Mouse (Mus musculus) limb, embryonic 12.5 days (tissue): ENCODE data around the gene 2900011O08Rik. TPM values are rescaled to one million over a fixed set of nuclear protein-coding genes. Genes with fewer than 3 reads are reported as not detected.
"Not testable (repeated sequence)": the region's sequence is repeated elsewhere in the genome, so short reads cannot be mapped to it uniquely, and the experiment has no call there.

Experiments
- ATAC-seq: fragments of 200-750 bp; cut with Nextera tagmentation; 2 replicates; pipeline ENCODE4 v1.8.0; 2017; ENCODE audit warnings: low read depth, moderate TSS enrichment; ENCODE audit not compliant: insufficient number of reproducible peaks, insufficient read depth, low FRiP score, low TSS enrichment
- H3K27ac ChIP-seq: fragments of 300-500 bp; sonication (generic); 2 replicates; pipeline ENCODE4 v1.5.1; 2016; ENCODE audit warnings: mild to moderate bottlenecking, moderate library complexity
- H3K27me3 ChIP-seq: fragments of 300-500 bp; sonication (generic); 2 replicates; pipeline ENCODE4 v1.6.1; 2016; ENCODE audit warnings: mild to moderate bottlenecking, moderate library complexity
- H3K36me3 ChIP-seq: fragments of 300-500 bp; sonication (generic); 2 replicates; pipeline ENCODE4 v1.6.1; 2016; ENCODE audit warnings: mild to moderate bottlenecking, moderate library complexity
- H3K4me1 ChIP-seq: fragments of 300-500 bp; sonication (generic); replicated peaks from 2 replicates; pipeline ENCODE4 v1.6.1; 2016
- H3K4me2 ChIP-seq: fragments of 300-500 bp; sonication (generic); 2 replicates; pipeline ENCODE4 v1.6.1; 2016; ENCODE audit warnings: mild to moderate bottlenecking, moderate library complexity
- H3K4me3 ChIP-seq: fragments of 300-500 bp; sonication (generic); replicated peaks from 2 replicates; pipeline ENCODE4 v1.5.1; 2016; ENCODE audit warnings: mild to moderate bottlenecking
- H3K9ac ChIP-seq: fragments of 300-500 bp; sonication (generic); replicated peaks from 2 replicates; pipeline ENCODE4 v1.6.1; 2016; ENCODE audit warnings: mild to moderate bottlenecking, moderate library complexity
- H3K9me3 ChIP-seq: fragments of 300-500 bp; sonication (generic); 2 replicates; pipeline ENCODE4 v1.6.1; 2016; ENCODE audit warnings: mild to moderate bottlenecking, moderate library complexity
- WGBS: fragments of 180-500 bp; shearing (Covaris S2); methylation state at CpG from one replicate; pipeline ENCODE4 v1.1.7; 2016; 5-methylcytosine and 5-hydroxymethylcytosine counted together
- polyA plus RNA-seq: library from polyadenylated mRNA; unstranded; fragments of >200 nt; fragmentation: Nextera tagmentation; extraction: Ambion mirVana; gene quantifications from 2 replicates; pipeline ENCODE4 v1.2.1, GENCODE M21; 2016

The 2900011O08Rik gene
- polyA plus RNA-seq, 1 experiment from 2014 or later: 8.4 TPM

DNA sequence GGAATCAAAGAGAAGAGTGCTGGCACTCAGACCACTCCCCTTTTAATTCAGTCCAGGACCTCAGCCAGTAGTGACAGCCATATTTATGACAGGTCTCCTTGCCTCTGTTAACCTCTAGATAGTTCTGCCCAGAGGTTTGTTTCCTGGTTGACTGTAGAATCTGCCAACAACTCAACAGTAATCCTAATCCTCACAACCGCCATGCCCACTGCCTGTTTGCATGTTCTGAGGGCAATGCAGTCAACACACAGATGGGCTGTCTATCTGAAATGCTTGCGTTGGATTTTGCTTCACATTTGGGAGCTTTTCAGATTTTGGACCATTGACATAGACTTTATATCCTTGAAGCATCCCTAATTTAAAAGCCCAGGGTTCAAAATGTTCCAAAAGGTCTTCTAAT lies 56.0 kb downstream of the 2900011O08Rik start:
- Histone ChIP-seq H3K27ac (no peak overlapping the region), H3K9me3 (no peaks in the 10 kb centered on the region), H3K27me3 (no peaks in the 10 kb centered on the region), H3K4me1 (no peaks in the 10 kb centered on the region), H3K36me3 (no peaks in the 10 kb centered on the region), H3K9ac (no peak overlapping the region), H3K4me3 (no peak overlapping the region), H3K4me2 (no peak overlapping the region)
- WGBS: 93% methylated on average over 2 of the region's 2 CpGs
- ATAC-seq: no peak

DNA sequence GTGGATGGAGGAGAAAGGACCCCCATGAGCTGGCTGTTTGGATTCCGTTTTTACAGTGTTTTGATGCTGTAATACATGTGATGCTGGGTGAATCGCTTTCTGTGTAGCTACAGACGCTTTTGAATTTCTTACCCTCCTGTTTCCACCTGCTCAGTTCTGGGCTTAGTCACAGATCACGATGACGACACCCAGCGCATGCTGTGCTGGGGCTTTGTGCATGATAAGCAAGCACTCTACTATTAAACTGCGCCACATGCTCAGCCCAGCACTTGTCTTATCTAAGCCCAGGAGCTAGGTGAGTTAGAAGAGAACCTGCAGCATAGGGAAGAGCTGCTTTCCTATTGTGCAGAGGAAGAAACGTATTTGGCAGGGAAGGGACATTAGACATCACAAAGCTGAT lies 58.3 kb downstream of the 2900011O08Rik start:
- 85% methylated on average over 8 of the region's 8 CpGs for WGBS
- Histone ChIP-seq H3K27me3 (no peaks in the 10 kb centered on the region), H3K27ac (no peak overlapping the region), H3K4me3 (no peak overlapping the region), H3K4me1 (no peaks in the 10 kb centered on the region), H3K36me3 (no peaks in the 10 kb centered on the region), H3K4me2 (no peak overlapping the region), H3K9ac (no peak overlapping the region), H3K9me3 (no peaks in the 10 kb centered on the region)
- ATAC-seq: no peak

DNA sequence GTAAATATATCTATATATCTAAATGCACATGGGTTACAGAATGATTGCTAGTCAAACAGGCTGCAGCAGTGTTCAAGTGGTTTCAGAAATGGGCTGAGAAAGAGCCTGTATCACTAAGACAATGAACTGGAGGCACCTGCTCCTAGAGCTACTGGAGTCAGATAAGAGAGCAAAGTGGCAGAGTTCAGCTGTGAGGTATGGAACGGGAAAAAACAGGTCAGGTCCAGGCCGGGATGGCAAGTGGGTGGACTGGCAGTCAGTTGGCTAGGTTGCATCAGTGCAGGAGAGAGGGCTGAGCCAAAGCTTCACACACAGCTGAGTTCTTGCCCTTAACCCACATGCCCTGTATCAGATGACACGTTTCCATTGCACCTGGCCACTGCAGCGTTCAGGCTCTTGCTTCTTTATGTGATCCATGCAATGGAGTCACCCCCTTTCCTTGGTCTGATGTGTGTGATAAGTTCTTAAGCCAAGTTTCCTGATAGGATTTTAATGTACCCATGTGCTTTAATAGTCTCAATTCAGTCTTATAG lies 59.9 kb downstream of the 2900011O08Rik start:
- Histone ChIP-seq H3K4me2 (no peak overlapping the region), H3K36me3 (no peaks in the 10 kb centered on the region), H3K9me3 (no peaks in the 10 kb centered on the region), H3K27ac (no peak overlapping the region), H3K4me1 (no peaks in the 10 kb centered on the region), H3K4me3 (no peak overlapping the region), H3K27me3 (no peaks in the 10 kb centered on the region), H3K9ac (no peak overlapping the region)
- 76% methylated on average over 4 of the region's 4 CpGs for WGBS
- ATAC-seq: no peak

DNA sequence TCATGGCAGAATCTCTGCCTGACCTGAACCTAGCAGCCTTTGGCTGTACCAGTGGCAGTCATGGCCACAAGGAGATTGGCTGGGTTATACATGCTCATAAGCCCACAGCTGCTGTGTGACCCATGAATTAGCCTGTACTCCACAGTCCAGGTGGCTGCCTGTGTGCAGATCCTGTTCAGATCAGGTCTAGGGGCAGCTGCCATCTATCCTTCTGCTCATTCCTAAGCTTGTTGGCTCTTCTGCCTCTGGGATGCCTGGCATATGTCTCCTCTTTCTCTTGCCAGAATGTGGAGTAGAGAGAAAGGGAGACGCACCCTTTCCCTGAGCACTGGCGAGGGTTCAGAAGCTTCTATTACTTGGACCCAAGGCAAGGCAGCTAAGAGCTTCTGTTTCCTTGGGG lies 65.8 kb downstream of the 2900011O08Rik start:
- no peak for ATAC-seq
- Histone ChIP-seq H3K36me3 (no peaks in the 10 kb centered on the region), H3K4me1 (no peaks in the 10 kb centered on the region), H3K9ac (no peak overlapping the region), H3K9me3 (no peaks in the 10 kb centered on the region), H3K4me3 (no peak overlapping the region), H3K27ac (no peak overlapping the region), H3K4me2 (no peak overlapping the region), H3K27me3 (no peaks in the 10 kb centered on the region)
- WGBS: 87% methylated on average over 2 of the region's 2 CpGs

DNA sequence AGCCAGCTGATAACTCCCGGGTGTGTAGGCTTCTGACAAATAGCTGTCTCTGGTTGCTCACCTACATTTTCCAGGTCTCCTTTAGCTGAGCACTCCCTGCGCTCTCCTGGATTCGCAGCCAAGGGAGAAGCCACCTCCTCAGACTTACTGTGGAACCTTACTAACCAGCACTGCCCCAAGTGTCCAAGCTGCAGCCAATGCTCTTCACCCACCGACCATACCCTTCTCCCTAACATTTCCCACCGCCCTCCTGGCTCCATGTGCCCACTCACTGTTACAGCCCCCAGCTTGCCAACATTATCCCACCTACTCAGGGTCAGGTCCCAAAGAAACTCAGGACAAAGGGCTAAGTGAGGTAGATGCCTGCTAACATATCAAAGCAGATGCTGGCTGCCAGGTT lies 66.7 kb downstream of the 2900011O08Rik start:
- Histone ChIP-seq H3K27ac (no peak overlapping the region), H3K36me3 (no peaks in the 10 kb centered on the region), H3K4me1 (peaks cover under 1% of the 10 kb centered on the region; the same call in 1 of the 2 replicates), H3K9me3 (no peaks in the 10 kb centered on the region), H3K4me3 (no peak overlapping the region), H3K9ac (no peak overlapping the region), H3K4me2 (no peak overlapping the region), H3K27me3 (no peaks in the 10 kb centered on the region)
- no peak for ATAC-seq
- WGBS: 81% methylated on average over 5 of the region's 5 CpGs

DNA sequence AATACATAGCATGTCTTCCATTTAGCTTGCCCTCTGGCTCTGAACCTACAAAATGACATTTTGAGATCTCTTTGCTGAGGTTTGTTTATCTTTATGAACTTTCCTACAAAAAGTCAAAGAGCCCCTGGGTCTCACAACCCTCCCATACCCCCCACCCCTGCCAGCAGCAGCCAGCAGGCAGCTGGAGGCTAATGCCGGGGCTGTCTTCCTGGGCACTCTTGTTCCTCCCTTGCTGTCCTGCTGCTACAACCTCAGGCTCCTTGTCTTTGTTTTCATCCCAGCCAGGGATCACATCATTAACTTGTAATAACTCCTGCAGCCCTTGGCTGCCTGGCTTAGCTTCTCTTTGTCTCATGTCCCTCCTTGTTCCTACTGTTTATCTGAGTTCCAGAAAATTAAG lies 68.9 kb downstream of the 2900011O08Rik start:
- H3K4me2 ChIP-seq: no peak overlapping the region
- no peaks in the 10 kb centered on the region for H3K27me3 ChIP-seq
- H3K27ac ChIP-seq: no peak overlapping the region
- no peak for ATAC-seq
- no peaks in the 10 kb centered on the region for H3K36me3 ChIP-seq
- H3K4me1 ChIP-seq: peaks cover 3% of the 10 kb centered on the region; the same call in 1 of the 2 replicates
- H3K9ac ChIP-seq: no peak overlapping the region
- no peak overlapping the region for H3K4me3 ChIP-seq
- 65% methylated on average over 1 of the region's 1 CpGs for WGBS
- H3K9me3 ChIP-seq: no peaks in the 10 kb centered on the region

DNA sequence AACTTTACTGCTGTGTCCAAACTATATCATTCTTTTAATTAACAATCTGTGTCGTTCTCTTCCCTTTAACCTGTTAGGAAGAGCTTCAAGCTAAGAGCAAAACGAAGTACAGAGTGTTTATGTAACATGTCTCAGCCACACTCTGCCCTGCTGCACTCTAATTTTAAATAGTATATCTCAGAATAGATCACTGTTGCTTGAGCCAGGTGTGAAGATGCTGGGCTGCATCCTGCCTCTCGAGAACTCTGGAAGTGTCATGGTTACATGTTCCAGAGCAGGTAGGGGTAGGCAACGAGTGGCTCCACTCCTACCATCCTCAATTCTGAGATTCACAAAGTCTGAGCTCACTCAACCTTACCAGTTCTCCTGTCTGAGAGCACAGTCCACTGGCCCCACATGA lies 70.3 kb downstream of the 2900011O08Rik start:
- ATAC-seq: no peak
- no peak overlapping the region for H3K4me3 ChIP-seq
- no peak overlapping the region for H3K9ac ChIP-seq
- no peak overlapping the region for H3K27ac ChIP-seq
- H3K27me3 ChIP-seq: no peaks in the 10 kb centered on the region
- no peak overlapping the region for H3K4me2 ChIP-seq
- H3K36me3 ChIP-seq: no peaks in the 10 kb centered on the region
- 75% methylated on average over 4 of the region's 4 CpGs for WGBS
- H3K4me1 ChIP-seq: peaks cover 3% of the 10 kb centered on the region; the same call in 1 of the 2 replicates
- H3K9me3 ChIP-seq: no peaks in the 10 kb centered on the region

DNA sequence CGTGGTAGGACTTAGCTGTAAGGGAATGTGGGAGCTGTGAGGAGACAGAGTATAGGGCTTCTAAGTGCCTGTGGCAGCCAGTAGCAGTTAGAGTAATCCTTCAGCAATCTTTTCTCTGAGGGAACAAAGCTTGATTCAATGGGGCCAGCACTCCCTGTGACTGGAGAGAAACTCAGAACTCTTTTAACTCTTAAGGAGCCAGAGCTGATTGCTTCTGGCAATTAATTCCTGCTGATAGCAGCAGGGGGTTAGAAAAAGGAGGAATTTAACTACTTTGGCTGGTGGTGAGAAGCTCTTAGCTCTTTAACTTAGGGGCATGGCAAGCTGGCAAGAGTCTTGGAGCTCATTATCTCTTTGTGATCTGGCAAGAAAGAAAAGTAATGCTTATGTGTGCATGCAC lies 72.1 kb downstream of the 2900011O08Rik start:
- Histone ChIP-seq H3K4me1 (peaks cover 3% of the 10 kb centered on the region; the same call in 1 of the 2 replicates), H3K4me3 (no peak overlapping the region), H3K27ac (no peak overlapping the region), H3K9me3 (no peaks in the 10 kb centered on the region), H3K9ac (no peak overlapping the region), H3K27me3 (no peaks in the 10 kb centered on the region), H3K4me2 (no peak overlapping the region), H3K36me3 (no peaks in the 10 kb centered on the region)
- 37% methylated on average over 1 of the region's 1 CpGs for WGBS
- no peak for ATAC-seq

DNA sequence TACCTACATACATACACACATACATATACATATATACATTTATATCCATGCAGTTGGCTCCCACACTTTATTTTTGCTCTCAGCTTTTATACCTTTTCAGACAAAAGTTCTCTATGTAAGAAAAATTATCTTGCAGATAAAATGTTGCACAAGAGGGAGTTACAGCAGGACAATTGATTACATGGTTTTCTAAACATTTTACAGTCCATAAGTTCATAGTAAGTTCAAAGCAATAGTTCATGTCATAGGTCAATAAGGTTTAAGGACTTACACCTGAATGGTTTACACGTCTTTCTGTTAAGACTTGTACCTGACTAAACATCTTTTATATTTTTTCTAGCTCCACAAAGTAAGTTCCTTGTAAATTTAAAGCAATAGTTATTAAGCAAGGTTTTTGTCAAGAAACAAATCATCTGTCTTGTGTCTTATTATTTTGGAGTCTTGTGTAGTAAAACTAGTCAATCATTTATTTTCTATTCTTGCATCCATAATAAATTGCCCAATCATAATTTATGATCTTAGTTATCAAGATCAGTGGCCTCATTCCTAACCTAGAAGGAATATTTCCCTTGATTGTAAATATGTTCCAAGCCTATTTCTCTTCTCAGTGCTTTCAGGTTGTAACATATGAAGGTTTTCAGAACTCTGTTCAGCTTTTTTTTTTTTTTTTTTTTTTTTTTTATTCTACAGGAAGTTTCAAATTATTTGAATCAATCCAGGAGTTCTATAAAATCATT lies 72.9 kb downstream of the 2900011O08Rik start:
- H3K4me3 ChIP-seq: no peak overlapping the region
- no peak overlapping the region for H3K4me2 ChIP-seq
- H3K9me3 ChIP-seq: no peaks in the 10 kb centered on the region
- H3K27ac ChIP-seq: no peak overlapping the region
- WGBS: 39% methylated on average over 1 of the region's 1 CpGs
- H3K27me3 ChIP-seq: no peaks in the 10 kb centered on the region
- H3K9ac ChIP-seq: no peak overlapping the region
- no peak for ATAC-seq
- H3K4me1 ChIP-seq: peaks cover 3% of the 10 kb centered on the region; the same call in 1 of the 2 replicates
- no peaks in the 10 kb centered on the region for H3K36me3 ChIP-seq

DNA sequence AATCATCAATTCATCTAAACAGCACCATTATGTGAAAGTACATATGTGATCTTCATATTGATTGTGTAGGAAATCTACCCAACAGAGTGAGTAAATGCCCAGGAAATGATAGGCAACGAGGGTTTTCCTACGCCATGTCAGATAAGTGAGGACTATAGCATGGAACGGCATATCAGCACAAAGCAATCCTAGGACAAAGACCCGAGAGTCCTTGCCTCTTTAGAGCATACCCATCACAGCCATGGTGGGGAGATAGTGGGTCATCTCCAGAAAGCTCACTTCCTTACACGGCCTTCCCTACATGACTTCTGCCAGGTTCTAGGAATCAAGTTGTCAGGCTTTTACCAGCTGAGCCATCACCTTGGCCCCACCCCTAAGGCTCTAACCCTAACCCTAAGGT lies 73.5 kb downstream of the 2900011O08Rik start:
- no peak for ATAC-seq
- no peak overlapping the region for H3K4me2 ChIP-seq
- WGBS: 53% methylated on average over 5 of the region's 5 CpGs
- no peak overlapping the region for H3K27ac ChIP-seq
- H3K4me3 ChIP-seq: no peak overlapping the region
- H3K4me1 ChIP-seq: peaks cover 3% of the 10 kb centered on the region; the same call in 1 of the 2 replicates
- H3K9ac ChIP-seq: no peak overlapping the region
- H3K36me3 ChIP-seq: no peaks in the 10 kb centered on the region
- H3K9me3 ChIP-seq: no peaks in the 10 kb centered on the region
- H3K27me3 ChIP-seq: no peaks in the 10 kb centered on the region

DNA sequence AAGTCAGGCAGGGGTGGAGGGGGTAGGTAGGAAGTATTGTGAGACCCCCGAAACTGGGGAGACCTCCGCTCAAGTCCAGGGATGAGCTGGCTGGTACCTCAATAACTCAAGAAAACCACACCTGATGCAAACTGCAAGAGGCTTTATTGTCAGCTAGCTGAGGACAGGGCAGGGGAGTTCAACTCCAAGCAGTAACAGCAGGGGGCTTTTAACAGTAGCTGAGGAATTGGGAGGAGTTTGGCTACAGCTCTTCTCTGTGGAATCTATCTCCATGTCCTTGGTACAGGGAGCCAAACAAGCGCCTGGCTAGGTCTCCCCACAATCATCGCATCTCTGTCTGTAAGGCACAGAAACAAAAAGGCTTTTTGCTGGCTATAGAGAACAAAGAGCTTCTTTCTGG lies 80.2 kb downstream of the 2900011O08Rik start:
- H3K4me3 ChIP-seq, H3K9me3 ChIP-seq, H3K4me1 ChIP-seq, H3K27me3 ChIP-seq, H3K9ac ChIP-seq, ATAC-seq, H3K27ac ChIP-seq, H3K4me2 ChIP-seq, H3K36me3 ChIP-seq: not testable (repeated sequence)
- WGBS: 84% methylated on average over 4 of the region's 4 CpGs

DNA sequence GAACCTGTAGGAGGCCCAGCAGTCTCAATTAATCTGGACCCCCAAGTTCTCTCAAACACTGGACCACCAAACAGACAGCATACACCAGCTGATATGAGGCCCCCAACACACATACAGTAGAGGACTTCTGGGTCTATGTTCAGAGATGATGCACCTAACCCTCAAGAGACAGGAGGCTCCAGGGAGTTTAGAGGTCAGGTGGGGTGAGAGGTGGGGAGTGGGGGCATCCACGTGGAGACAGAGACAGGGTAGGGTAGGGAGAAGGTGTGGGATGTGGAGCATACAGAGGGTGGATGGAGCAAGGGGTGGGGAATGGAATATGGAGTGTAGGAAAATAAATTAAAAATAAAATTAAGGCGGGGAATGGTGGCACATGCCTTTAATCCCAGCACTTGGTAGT lies 82.3 kb downstream of the 2900011O08Rik start:
- not testable (repeated sequence) for H3K4me3 ChIP-seq, H3K27ac ChIP-seq, H3K4me1 ChIP-seq, H3K36me3 ChIP-seq, H3K27me3 ChIP-seq, H3K9me3 ChIP-seq, H3K4me2 ChIP-seq, H3K9ac ChIP-seq, ATAC-seq
- WGBS: 91% methylated on average over 2 of the region's 2 CpGs
